Mouse (Mus musculus) midbrain, postnatal 0 days (tissue): Measurements from ENCODE around the gene Gpr157. TPM values are rescaled to one million over a fixed set of nuclear protein-coding genes. Genes with fewer than 3 reads are reported as not detected.

Source experiments
- ATAC-seq: fragments of 200-750 bp; cut with Nextera tagmentation; 2 replicates; pipeline ENCODE4 v1.8.0; 2017; ENCODE audit warnings: moderate number of reproducible peaks, mild to moderate bottlenecking, moderate TSS enrichment, moderate library complexity; ENCODE audit not compliant: low FRiP score
- DNase-seq: peaks from one replicate; pipeline ENCODE4 v3.0.0-alpha.2; 2015; ENCODE audit warnings: low spot score
- H3K27ac ChIP-seq: fragments of 300-500 bp; sonication (generic); 2 replicates; pipeline ENCODE4 v1.5.1; 2014; ENCODE audit warnings: low read depth, mild to moderate bottlenecking, low read length, mixed read lengths
- H3K27me3 ChIP-seq: fragments of 300-500 bp; sonication (generic); 2 replicates; pipeline ENCODE4 v1.6.1; 2014; ENCODE audit warnings: low read length, control low read depth, mixed read lengths; ENCODE audit not compliant: insufficient read depth
- H3K36me3 ChIP-seq: fragments of 300-500 bp; sonication (generic); 2 replicates; pipeline ENCODE4 v1.6.1; 2014; ENCODE audit warnings: low read length, control low read depth, mixed read lengths; ENCODE audit not compliant: insufficient read depth
- H3K4me1 ChIP-seq: fragments of 300-500 bp; sonication (generic); 2 replicates; pipeline ENCODE4 v1.6.1; 2014; ENCODE audit warnings: mild to moderate bottlenecking, control low read depth, antibody characterized with exemption, low read length, mixed read lengths; ENCODE audit not compliant: insufficient read depth
- H3K4me2 ChIP-seq: fragments of 300-500 bp; sonication (generic); 2 replicates; pipeline ENCODE4 v1.6.1; 2014; ENCODE audit warnings: low read depth, mild to moderate bottlenecking, low read length, mixed read lengths; ENCODE audit not compliant: poor library complexity, severe bottlenecking
- H3K4me3 ChIP-seq: fragments of 300-500 bp; sonication (generic); 2 replicates; pipeline ENCODE4 v1.5.1; 2014; ENCODE audit warnings: low read depth, mild to moderate bottlenecking, low read length, moderate library complexity
- H3K9ac ChIP-seq: fragments of 300-500 bp; sonication (generic); replicated peaks from 2 replicates; pipeline ENCODE4 v1.6.1; 2014; ENCODE audit warnings: mild to moderate bottlenecking, low read length, moderate library complexity, mixed read lengths; ENCODE audit not compliant: poor library complexity, severe bottlenecking
- H3K9me3 ChIP-seq: fragments of 300-500 bp; sonication (generic); 2 replicates; pipeline ENCODE4 v1.6.1; 2016; ENCODE audit warnings: low read length, control low read depth
- CTCF ChIP-seq: IDR thresholded peaks from 2 replicates; pipeline ENCODE4 v1.5.1; 2016; ENCODE audit warnings: antibody characterized with exemption, mild to moderate bottlenecking
- WGBS: fragments of 180-500 bp; shearing (Covaris S2); extraction: QIAGEN DNeasy Blood & Tissue Kit; methylation state at CpG from one replicate; pipeline ENCODE4 v1.1.7; 2014; 5-methylcytosine and 5-hydroxymethylcytosine counted together
- microRNA counts: library from miRNA; unstranded; fragments of <30 nt; microRNA quantifications from one replicate; lab custom pipeline; 2015
- microRNA-seq: library from miRNA; unstranded; fragments of <30 nt; microRNA quantifications from one replicate; pipeline ENCODE4, GENCODE M21; 2016; ENCODE audit warnings: borderline number of aligned reads
- polyA plus RNA-seq: library from polyadenylated mRNA; unstranded; fragments of >200 nt; fragmentation: Nextera tagmentation; extraction: Ambion mirVana; gene quantifications from 2 replicates; pipeline ENCODE4 v1.2.1, GENCODE M21; 2015
- total RNA-seq: library from RNA; depleted of rRNA; stranded (reverse); fragments of >200 nt; gene quantifications from 2 replicates; pipeline ENCODE4 v1.2.3, GENCODE M21; 2014; rRNA removed

Gpr157 gene
- total and polyA plus RNA-seq, 2 experiments from 2014 or later: 0.47 to 4.4 TPM

- WGBS: 88% methylated on average over 4 of the region's 4 CpGs
- H3K4me3 ChIP-seq: no peak overlapping the region
- no peak for ATAC-seq
Measured at GRCm38 (mm10) chr4:150146286-150146685, 59.1 kb downstream of the Gpr157 start.

GRCm38 (mm10) chr4:150151045-150151444 is 63.9 kb downstream of the Gpr157 start:
- Histone ChIP-seq H3K4me2 (no peak overlapping the region), H3K4me3 (no peak overlapping the region), H3K9me3 (no peaks in the 10 kb centered on the region), H3K36me3 (no peaks in the 10 kb centered on the region), H3K4me1 (no peaks in the 10 kb centered on the region), H3K27me3 (no peaks in the 10 kb centered on the region), H3K27ac (no peak overlapping the region), H3K9ac (no peak overlapping the region)
- TF ChIP-seq CTCF: no peak
- no peak for DNase-seq
- no peak for ATAC-seq
- WGBS: 79% methylated on average over 7 of the region's 7 CpGs

More at GRCm38 (mm10) chr4:150146286-150146685, 59.1 kb downstream of the Gpr157 start:
- Histone ChIP-seq H3K9me3 (no peaks in the 10 kb centered on the region), H3K4me1 (no peaks in the 10 kb centered on the region), H3K36me3 (no peaks in the 10 kb centered on the region), H3K4me2 (no peak overlapping the region), H3K27ac (no peak overlapping the region), H3K27me3 (no peaks in the 10 kb centered on the region), H3K9ac (no peak overlapping the region)
- DNase-seq: no peak
- TF ChIP-seq CTCF: no peak

GRCm38 (mm10) chr4:150152483-150152882 is 65.3 kb downstream of the Gpr157 start:
- no peak overlapping the region for H3K27ac ChIP-seq
- no peak for TF ChIP-seq CTCF
- H3K4me1 ChIP-seq: no peaks in the 10 kb centered on the region
- ATAC-seq (no peak), DNase-seq (no peak)
- no peak overlapping the region for H3K9ac ChIP-seq
- no peaks in the 10 kb centered on the region for H3K36me3 ChIP-seq
- no peaks in the 10 kb centered on the region for H3K27me3 ChIP-seq
- no peak overlapping the region for H3K4me3 ChIP-seq
- H3K4me2 ChIP-seq: no peak overlapping the region
- WGBS: 83% methylated on average over 8 of the region's 8 CpGs
- H3K9me3 ChIP-seq: no peaks in the 10 kb centered on the region

DNA sequence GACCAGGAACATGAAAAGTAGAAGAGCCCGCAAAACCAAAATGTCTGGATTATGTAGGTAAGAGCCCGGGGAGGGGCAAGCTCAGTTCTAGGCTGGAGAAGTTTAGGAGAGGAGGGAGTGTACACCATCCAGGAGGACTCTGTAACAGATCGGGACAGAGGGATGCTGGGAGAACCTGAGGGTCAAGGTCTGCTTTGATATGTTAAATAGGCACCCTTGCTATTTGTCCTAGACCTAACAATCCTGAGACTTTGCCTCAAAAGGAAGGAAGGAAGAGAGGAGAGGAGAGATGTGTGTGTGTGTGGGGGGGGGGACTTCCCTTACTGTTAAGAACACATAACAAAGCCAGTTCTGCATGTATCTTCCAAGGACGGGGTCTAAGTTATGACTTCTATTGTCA is 68.1 kb downstream of the Gpr157 start:
- 83% methylated on average over 4 of the region's 4 CpGs for WGBS
- H3K9me3 ChIP-seq: no peaks in the 10 kb centered on the region
- H3K4me1 ChIP-seq: no peaks in the 10 kb centered on the region
- no peak overlapping the region for H3K27ac ChIP-seq
- H3K27me3 ChIP-seq: no peaks in the 10 kb centered on the region
- H3K36me3 ChIP-seq: no peaks in the 10 kb centered on the region
- H3K4me2 ChIP-seq: no peak overlapping the region
- no peak for TF ChIP-seq CTCF
- DNase-seq: no peak
- H3K9ac ChIP-seq: no peak overlapping the region
- no peak overlapping the region for H3K4me3 ChIP-seq
- ATAC-seq: no peak

MicroRNAs encoded within 50 kb of the gene (microRNA counts, 519-probe panel; counts per million panel counts)
- microRNA mmu-miR-34a (lab: Ali Mortazavi, UCI): 528 counts per million, percentile 58 among the panel's probes with 10 or more counts

Small RNA genes lying within 50 kb of the gene (microRNA-seq; reads per million reads assigned to microRNA genes)
- 94.2 reads per million, percentile 43 among the genes with 10 or more reads in this experiment for gene Mir34a

Other genes with a start within 250 kb of the Gpr157 start
- gene Spsb1, start 132.3 kb upstream of the Gpr157 start, total RNA-seq: 6.2 and 13.6 TPM in 2 replicates
- 4.4 and 4.7 TPM in 2 replicates for gene Spsb1, start 132.3 kb upstream of the Gpr157 start, polyA plus RNA-seq
- 12.6 and 13.6 TPM in 2 replicates for gene H6pd, start 78.3 kb upstream of the Gpr157 start, total RNA-seq
- gene H6pd, start 78.3 kb upstream of the Gpr157 start, polyA plus RNA-seq: 3.2 and 3.7 TPM in 2 replicates
- gene Slc2a5, start 31.9 kb downstream of the Gpr157 start, total RNA-seq: 1.5 and 4.3 TPM in 2 replicates
- 2.1 and 3.2 TPM in 2 replicates for gene Slc2a5, start 31.9 kb downstream of the Gpr157 start, polyA plus RNA-seq
- not detected in 2 replicates for gene Slc2a7, start 61.6 kb downstream of the Gpr157 start, total RNA-seq
- gene Slc2a7, start 61.6 kb downstream of the Gpr157 start, polyA plus RNA-seq: not detected in 2 replicates
- not detected in 2 replicates for gene Car6, start 114.0 kb downstream of the Gpr157 start, total RNA-seq
- gene Car6, start 114.0 kb downstream of the Gpr157 start, polyA plus RNA-seq: not detected in 2 replicates
- 438 and 440 TPM in 2 replicates for gene Eno1, start 149.4 kb downstream of the Gpr157 start, total RNA-seq
- gene Eno1, start 149.4 kb downstream of the Gpr157 start, polyA plus RNA-seq: 1,069 and 1,129 TPM in 2 replicates
- 36.8 and 44.3 TPM in 2 replicates for gene Rere, start 194.3 kb downstream of the Gpr157 start, total RNA-seq
- gene Rere, start 194.3 kb downstream of the Gpr157 start, polyA plus RNA-seq: 17.9 and 22.7 TPM in 2 replicates